Mouse (Mus musculus) gastrocnemius, adult 2 months (tissue): Measurements from ENCODE around the gene Arnt2. TPM values are rescaled to one million over a fixed set of nuclear protein-coding genes. Genes with fewer than 3 reads are reported as not detected.

Experiments used
- DNase-seq: peaks from one replicate; pipeline ENCODE4 v3.0.0; 2022
- H3K27ac ChIP-seq: fragments of 200-600 bp; 2 replicates; pipeline ENCODE4 v1.8.1; 2022; ENCODE audit warnings: mild to moderate bottlenecking
- H3K4me3 ChIP-seq: fragments of 200-600 bp; 2 replicates; pipeline ENCODE4 v1.8.1; 2022; ENCODE audit warnings: mild to moderate bottlenecking, moderate library complexity
- CTCF ChIP-seq: fragments of 200-600 bp; IDR thresholded peaks from 2 replicates; pipeline ENCODE4 v1.8.1; 2022; ENCODE audit warnings: antibody characterized with exemption, mild to moderate bottlenecking, moderate library complexity
- intact Hi-C: fragments of 180-260 bp; cut with DNase I; formaldehyde crosslinking; loops from one replicate; pipeline ENCODE4 v1.15.1; 2025
- total RNA-seq, 2 experiments: library from RNA; stranded (reverse); gene quantifications; 2 replicates each; pipeline ENCODE4 v1.2.3; 2021

The Arnt2 gene
- total RNA-seq, 2 experiments from 2014 or later = 0.46 to 0.86 TPM

- no peak overlapping the region for H3K27ac ChIP-seq
- intact Hi-C loops = no loop called here
- no peak for TF ChIP-seq CTCF
- no peak for DNase-seq
- no peak overlapping the region for H3K4me3 ChIP-seq
These were observed 183.1 kb downstream of the Arnt2 start for GRCm38 (mm10) chr7:84226909-84227308.

- no peak for DNase-seq
- Histone ChIP-seq H3K4me3 (no peak overlapping the region), H3K27ac (no peak overlapping the region)
- TF ChIP-seq CTCF = no peak
- intact Hi-C loops = no loop called here
These were observed 197.9 kb downstream of the Arnt2 start for GRCm38 (mm10) chr7:84212112-84212511.

- no peak for TF ChIP-seq CTCF
- no peak for DNase-seq
- H3K4me3 ChIP-seq = no peak overlapping the region
- H3K27ac ChIP-seq = no peak overlapping the region
- intact Hi-C loops = no loop called here
These were observed 199.2 kb downstream of the Arnt2 start for GRCm38 (mm10) chr7:84210585-84211291.

GRCm38 (mm10) chr7:84203981-84204380 is 206.0 kb downstream of the Arnt2 start:
- TF ChIP-seq CTCF = no peak
- DNase-seq = no peak
- Histone ChIP-seq H3K4me3 (no peak overlapping the region), H3K27ac (no peak overlapping the region)
- intact Hi-C loops = no loop called here

- Histone ChIP-seq H3K27ac (no peak overlapping the region), H3K4me3 (no peak overlapping the region)
- intact Hi-C loops = no loop called here
- TF ChIP-seq CTCF = no peak
- DNase-seq = no peak
These were observed 208.6 kb downstream of the Arnt2 start for GRCm38 (mm10) chr7:84201151-84202068.

- no peak overlapping the region for H3K27ac ChIP-seq
- intact Hi-C loops = no loop called here
- TF ChIP-seq CTCF = no peak
- DNase-seq = no peak
- H3K4me3 ChIP-seq = no peak overlapping the region
These were observed 212.6 kb downstream of the Arnt2 start for GRCm38 (mm10) chr7:84197208-84197860.

Other genes with a start within 250 kb of the Arnt2 start
- gene Gm2115, start 118.8 kb upstream of the Arnt2 start, total RNA-seq = under 1 TPM; 0.10 to 0.17 TPM
- 1 to 10 TPM; 1.6 to 3.0 TPM for gene Fah, start 196.5 kb upstream of the Arnt2 start, total RNA-seq